Mouse (Mus musculus) forebrain, embryonic 13.5 days (tissue): ENCODE results near the gene Gm20547. TPM values are rescaled to one million over a fixed set of nuclear protein-coding genes. Genes with fewer than 3 reads are reported as not detected.
A peak's percentile ranks its signal among the peaks of the same experiment; 100 is the strongest.

ENCODE experiments used
- ATAC-seq: fragments of 200-750 bp; cut with Nextera tagmentation; 2 replicates; pipeline ENCODE4 v1.8.0; 2017
- H3K27ac ChIP-seq: fragments of 300-500 bp; sonication (generic); 2 replicates; pipeline ENCODE4 v1.5.1; 2015; ENCODE audit warnings: inconsistent platforms, mild to moderate bottlenecking, moderate library complexity
- H3K27me3 ChIP-seq: fragments of 300-500 bp; sonication (generic); 2 replicates; pipeline ENCODE4 v1.6.1; 2015; ENCODE audit warnings: mild to moderate bottlenecking, inconsistent platforms
- H3K36me3 ChIP-seq: fragments of 300-500 bp; sonication (generic); 2 replicates; pipeline ENCODE4 v1.6.1; 2015; ENCODE audit warnings: mild to moderate bottlenecking, inconsistent platforms; ENCODE audit not compliant: poor library complexity, severe bottlenecking
- H3K4me1 ChIP-seq: fragments of 300-500 bp; sonication (generic); 2 replicates; pipeline ENCODE4 v1.6.1; 2015; ENCODE audit warnings: inconsistent platforms
- H3K4me2 ChIP-seq: fragments of 300-500 bp; sonication (generic); 2 replicates; pipeline ENCODE4 v1.6.1; 2015; ENCODE audit warnings: inconsistent platforms, mild to moderate bottlenecking, moderate library complexity
- H3K4me3 ChIP-seq: fragments of 300-500 bp; sonication (generic); 2 replicates; pipeline ENCODE4 v1.5.1; 2015; ENCODE audit warnings: mild to moderate bottlenecking, inconsistent platforms
- H3K9ac ChIP-seq: fragments of 300-500 bp; sonication (generic); 2 replicates; pipeline ENCODE4 v1.6.1; 2015; ENCODE audit warnings: mild to moderate bottlenecking, inconsistent platforms
- H3K9me3 ChIP-seq: fragments of 300-500 bp; sonication (generic); replicated peaks from 2 replicates; pipeline ENCODE4 v1.6.1; 2016; ENCODE audit warnings: inconsistent platforms
- WGBS: fragments of 180-500 bp; shearing (Covaris S2); methylation state at CpG from one replicate; pipeline ENCODE4 v1.1.7; 2015; 5-methylcytosine and 5-hydroxymethylcytosine counted together
- polyA plus RNA-seq: library from polyadenylated mRNA; unstranded; fragments of >200 nt; fragmentation: Nextera tagmentation; extraction: Ambion mirVana; gene quantifications from 2 replicates; pipeline ENCODE4 v1.2.1, GENCODE M21; 2015

Gm20547 gene
- not detected in 2 replicates for polyA plus RNA-seq

DNA sequence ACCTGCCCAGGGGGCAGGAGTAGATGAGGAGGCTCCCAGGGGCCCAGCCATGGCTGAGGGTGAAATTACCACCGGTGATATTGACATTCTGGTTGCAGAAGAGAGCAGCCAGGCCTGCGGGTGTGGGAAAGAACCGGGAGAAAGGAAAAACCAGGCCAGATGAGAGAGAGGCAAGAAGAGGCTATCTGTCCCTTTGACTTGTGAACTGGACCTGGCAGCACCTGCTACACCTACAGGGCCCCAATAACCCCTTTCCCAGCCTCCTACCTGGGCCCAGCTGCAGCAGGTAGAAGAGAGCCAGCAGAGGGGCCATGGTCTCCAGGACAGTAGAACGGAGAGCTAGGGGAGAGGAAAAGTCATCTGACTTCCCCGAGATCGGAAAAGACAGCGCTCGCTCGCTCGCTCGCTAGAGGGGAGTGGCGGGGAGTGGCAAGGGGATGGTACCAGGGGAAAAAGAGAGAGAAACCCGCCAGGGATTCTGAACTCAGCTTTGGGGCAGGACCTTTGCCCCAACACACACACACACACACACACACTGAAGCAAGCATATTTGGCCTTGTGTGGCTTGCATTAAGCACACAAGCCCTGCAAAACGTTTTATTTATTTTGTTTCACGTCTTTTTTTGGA, at the start of gene Gm20547:
Gene Gm20547 (minus strand): TSS at position 360 of the 628 bp plus-strand sequence.
- Histone ChIP-seq H3K27ac (no peak within 1 kb of the TSS), H3K36me3 (no peaks in the 10 kb centered on the region), H3K4me2 (no peak within 1 kb of the TSS), H3K4me1 (no peaks in the 10 kb centered on the region), H3K27me3 (peaks cover 10% of the 10 kb centered on the region; the same call in 1 of the 2 replicates), H3K4me3 (no peak within 1 kb of the TSS), H3K9me3 (no peaks in the 10 kb centered on the region), H3K9ac (no peak within 1 kb of the TSS)
- ATAC-seq = no peak
- WGBS = 9% methylated on average over 15 of the region's 15 CpGs

GRCm38 (mm10) chr17:34931061-34931734, 49.4 kb upstream of the Gm20547 start, which contains the start of gene Neu1:
Gene Neu1 (plus strand): TSS chr17:34931253.
- Histone ChIP-seq H3K4me2 (peak within 1 kb of the TSS; percentile 98), H3K4me3 (peak within 1 kb of the TSS; percentile 80), H3K27me3 (no peaks in the 10 kb centered on the region), H3K36me3 (peaks cover 20% of the 10 kb centered on the region; the same call in 1 of the 2 replicates), H3K4me1 (peaks cover 9% of the 10 kb centered on the region), H3K27ac (peak within 1 kb of the TSS; percentile 40), H3K9me3 (no peaks in the 10 kb centered on the region), H3K9ac (peak within 1 kb of the TSS; percentile 90)
- under 1% methylated on average over 37 of the region's 38 CpGs for WGBS
- peak; percentile 98 for ATAC-seq

GRCm38 (mm10) chr17:34928841-34929240, 47.0 kb upstream of the Gm20547 start:
- Histone ChIP-seq H3K4me2 (no peak overlapping the region), H3K9ac (no peak overlapping the region), H3K27ac (no peak overlapping the region), H3K9me3 (no peaks in the 10 kb centered on the region), H3K4me3 (no peak overlapping the region), H3K27me3 (no peaks in the 10 kb centered on the region), H3K36me3 (0 out of 2 replicates have a peak, but pooled peaks cover 1% of the 10 kb centered on the region), H3K4me1 (peaks cover 9% of the 10 kb centered on the region)
- WGBS = 78% methylated on average over 4 of the region's 4 CpGs
- no peak for ATAC-seq

DNA sequence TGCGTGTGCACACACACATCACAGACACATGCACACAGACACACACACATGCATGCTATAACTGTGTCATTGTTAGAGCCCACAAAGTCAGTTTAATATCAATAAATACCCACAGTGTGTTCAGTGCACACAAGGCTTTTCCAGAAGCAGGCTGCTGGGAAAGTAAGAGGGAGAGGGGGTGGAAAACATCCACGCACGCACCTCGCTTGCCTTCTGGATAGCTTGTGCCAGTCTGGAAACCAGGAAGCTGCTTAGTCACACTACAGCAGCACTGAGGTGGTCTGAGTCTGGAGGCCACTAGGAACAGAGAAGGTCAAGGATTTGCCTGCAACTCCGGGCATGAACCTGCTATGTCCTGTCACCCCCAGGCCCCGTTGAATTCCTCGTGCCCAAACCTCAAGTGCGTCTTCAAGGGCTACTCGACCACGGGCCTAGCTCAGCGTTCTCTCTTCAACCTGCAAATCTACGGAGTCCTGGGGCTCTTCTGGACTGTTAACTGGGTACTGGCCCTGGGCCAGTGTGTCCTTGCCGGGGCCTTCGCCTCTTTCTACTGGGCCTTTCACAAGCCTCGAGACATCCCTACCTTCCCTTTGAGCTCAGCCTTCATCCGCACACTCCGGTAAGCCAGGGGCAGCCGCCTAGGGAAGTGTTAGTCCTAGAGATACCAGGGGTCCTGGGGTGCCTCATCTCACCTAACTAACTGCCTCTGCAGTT, 45.6 kb upstream of the Gm20547 start:
- 88% methylated on average over 18 of the region's 18 CpGs for WGBS
- Histone ChIP-seq H3K4me2 (no peak overlapping the region), H3K27ac (no peak overlapping the region), H3K4me3 (no peak overlapping the region), H3K9ac (peak overlapping the region; percentile 12; the same call in 1 of the 2 replicates), H3K9me3 (no peaks in the 10 kb centered on the region), H3K27me3 (no peaks in the 10 kb centered on the region), H3K36me3 (no peaks in the 10 kb centered on the region), H3K4me1 (peaks cover 9% of the 10 kb centered on the region)
- ATAC-seq = no peak

- Histone ChIP-seq H3K9me3 (no peaks in the 10 kb centered on the region), H3K27me3 (no peaks in the 10 kb centered on the region), H3K4me3 (no peak overlapping the region), H3K4me2 (no peak overlapping the region), H3K9ac (no peak overlapping the region), H3K4me1 (no peaks in the 10 kb centered on the region), H3K27ac (no peak overlapping the region), H3K36me3 (no peaks in the 10 kb centered on the region)
- 68% methylated on average over 5 of the region's 5 CpGs for WGBS
- no peak for ATAC-seq
These were observed 42.4 kb upstream of the Gm20547 start for GRCm38 (mm10) chr17:34924258-34924657.

GRCm38 (mm10) chr17:34922939-34923338, 41.1 kb upstream of the Gm20547 start:
- WGBS = 48% methylated on average over 6 of the region's 6 CpGs
- no peaks in the 10 kb centered on the region for H3K4me1 ChIP-seq
- H3K9me3 ChIP-seq = no peaks in the 10 kb centered on the region
- no peaks in the 10 kb centered on the region for H3K27me3 ChIP-seq
- H3K4me2 ChIP-seq = no peak overlapping the region
- H3K27ac ChIP-seq = no peak overlapping the region
- H3K36me3 ChIP-seq = no peaks in the 10 kb centered on the region
- no peak overlapping the region for H3K4me3 ChIP-seq
- no peak for ATAC-seq
- no peak overlapping the region for H3K9ac ChIP-seq

GRCm38 (mm10) chr17:34917188-34917587, 35.3 kb upstream of the Gm20547 start:
- H3K27ac ChIP-seq = no peak overlapping the region
- no peaks in the 10 kb centered on the region for H3K4me1 ChIP-seq
- no peak overlapping the region for H3K4me3 ChIP-seq
- 78% methylated on average over 9 of the region's 9 CpGs for WGBS
- peaks cover 23% of the 10 kb centered on the region for H3K36me3 ChIP-seq
- H3K4me2 ChIP-seq = no peak overlapping the region
- H3K27me3 ChIP-seq = no peaks in the 10 kb centered on the region
- no peak overlapping the region for H3K9ac ChIP-seq
- no peaks in the 10 kb centered on the region for H3K9me3 ChIP-seq
- no peak for ATAC-seq

DNA sequence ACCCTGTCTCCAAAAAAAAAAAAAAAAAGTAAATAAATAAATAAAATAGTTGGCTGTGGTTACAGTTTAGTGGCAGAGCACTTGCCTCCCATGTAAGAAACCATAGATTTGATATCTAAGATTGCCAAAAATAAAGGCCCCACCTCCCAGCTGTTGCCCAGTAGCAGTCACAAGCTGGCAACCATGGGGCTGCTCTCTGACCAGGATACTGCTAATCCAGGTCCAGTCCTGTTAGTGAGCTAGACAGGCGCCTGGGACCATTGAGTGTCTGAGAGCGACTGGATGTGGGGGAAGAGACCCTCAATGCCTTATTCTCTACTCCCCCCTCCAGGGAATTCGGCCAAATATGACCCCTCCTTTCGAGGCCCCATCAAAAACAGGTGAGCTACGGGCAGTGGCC, 34.5 kb upstream of the Gm20547 start:
- 88% methylated on average over 5 of the region's 5 CpGs for WGBS
- H3K27me3 ChIP-seq = no peaks in the 10 kb centered on the region
- peaks cover 32% of the 10 kb centered on the region for H3K36me3 ChIP-seq

DNA sequence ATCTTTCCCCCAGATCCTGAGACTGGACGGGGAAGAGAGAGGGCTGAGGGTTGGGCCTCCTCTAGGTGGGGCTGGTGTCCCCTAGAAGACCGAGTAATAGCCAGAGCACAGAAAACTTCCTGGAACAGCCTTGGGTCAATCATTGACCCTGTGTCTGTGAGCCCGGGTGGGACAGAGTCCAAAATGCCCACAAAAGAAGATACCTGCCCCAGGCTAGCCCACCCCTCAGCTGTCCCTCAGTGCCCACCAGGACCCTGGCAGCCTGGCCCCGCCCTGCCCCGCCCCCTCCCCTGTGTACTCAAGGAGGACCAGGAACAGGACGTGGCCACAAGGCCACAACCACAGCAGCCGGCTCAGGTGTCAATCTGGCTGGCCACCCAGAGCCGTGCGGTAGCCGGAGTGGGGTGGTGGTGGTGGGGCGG, 33.6 kb upstream of the Gm20547 start:
- no peak for ATAC-seq

More for the DNA sequence above, 34.5 kb upstream of the Gm20547 start:
- no peak overlapping the region for H3K27ac ChIP-seq
- H3K4me3 ChIP-seq = no peak overlapping the region
- H3K4me2 ChIP-seq = no peak overlapping the region
- H3K4me1 ChIP-seq = no peaks in the 10 kb centered on the region
- no peak overlapping the region for H3K9ac ChIP-seq
- no peaks in the 10 kb centered on the region for H3K9me3 ChIP-seq
- ATAC-seq = no peak

GRCm38 (mm10) chr17:34913930-34914665, 32.3 kb upstream of the Gm20547 start, which contains the start of gene Slc44a4:
Gene Slc44a4 (plus strand): TSS chr17:34914466.
- no peaks in the 10 kb centered on the region for H3K27me3 ChIP-seq
- H3K36me3 ChIP-seq = peaks cover 54% of the 10 kb centered on the region
- no peaks in the 10 kb centered on the region for H3K9me3 ChIP-seq
- H3K27ac ChIP-seq = no peak within 1 kb of the TSS
- no peak within 1 kb of the TSS for H3K4me2 ChIP-seq
- H3K4me3 ChIP-seq = no peak within 1 kb of the TSS
- no peaks in the 10 kb centered on the region for H3K4me1 ChIP-seq
- H3K9ac ChIP-seq = no peak within 1 kb of the TSS; the same call in 1 of the 2 replicates
- WGBS = 36% methylated on average over 18 of the region's 18 CpGs
- ATAC-seq = no peak

More for the DNA sequence above, 33.6 kb upstream of the Gm20547 start:
- H3K4me2 ChIP-seq = no peak overlapping the region
- 30% methylated on average over 11 of the region's 11 CpGs for WGBS
- H3K27me3 ChIP-seq = no peaks in the 10 kb centered on the region
- no peaks in the 10 kb centered on the region for H3K9me3 ChIP-seq
- no peak overlapping the region for H3K27ac ChIP-seq
- no peaks in the 10 kb centered on the region for H3K4me1 ChIP-seq
- peaks cover 41% of the 10 kb centered on the region for H3K36me3 ChIP-seq
- H3K9ac ChIP-seq = no peak overlapping the region; the same call in 1 of the 2 replicates
- no peak overlapping the region for H3K4me3 ChIP-seq

DNA sequence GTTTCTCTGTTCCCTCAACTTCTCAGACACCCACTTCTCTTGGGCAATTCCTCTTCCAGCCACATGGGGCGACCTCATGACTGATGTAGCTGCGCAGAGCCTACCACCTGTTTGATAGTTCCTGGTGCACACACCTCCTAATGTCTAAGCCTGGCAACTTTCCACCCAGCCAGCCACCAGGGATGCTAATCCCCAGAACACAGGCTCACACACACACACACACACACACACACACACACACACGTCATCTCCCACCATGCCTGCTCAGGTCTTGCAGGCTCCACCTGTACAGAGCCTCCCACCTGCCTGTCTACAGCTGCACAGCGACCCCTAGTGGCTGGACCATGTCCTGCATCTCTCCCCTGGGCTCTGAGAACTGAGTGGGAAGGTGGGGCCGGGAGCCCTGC, 30.1 kb upstream of the Gm20547 start:
- 49% methylated on average over 5 of the region's 5 CpGs for WGBS
- Histone ChIP-seq H3K4me1 (no peaks in the 10 kb centered on the region), H3K36me3 (peaks cover 76% of the 10 kb centered on the region), H3K9me3 (no peaks in the 10 kb centered on the region), H3K9ac (no peak overlapping the region), H3K4me3 (no peak overlapping the region), H3K27ac (no peak overlapping the region), H3K27me3 (no peaks in the 10 kb centered on the region), H3K4me2 (no peak overlapping the region)
- peak; percentile 74 for ATAC-seq
